Mouse (Mus musculus) R1 (cell line): ENCODE data around the gene Tbcc.
A peak's percentile ranks its signal among the peaks of the same experiment; 100 is the strongest.

ENCODE experiments used
- DNase-seq: peaks from one replicate; pipeline ENCODE4 v3.0.0-alpha.2; 2018; ENCODE audit warnings: low read depth, low spot score

Tbcc gene

GRCm38 (mm10) chr17:46903876-46904490 lies 13.5 kb downstream of the Tbcc start:
- DNase-seq: peak; percentile 93

DNA sequence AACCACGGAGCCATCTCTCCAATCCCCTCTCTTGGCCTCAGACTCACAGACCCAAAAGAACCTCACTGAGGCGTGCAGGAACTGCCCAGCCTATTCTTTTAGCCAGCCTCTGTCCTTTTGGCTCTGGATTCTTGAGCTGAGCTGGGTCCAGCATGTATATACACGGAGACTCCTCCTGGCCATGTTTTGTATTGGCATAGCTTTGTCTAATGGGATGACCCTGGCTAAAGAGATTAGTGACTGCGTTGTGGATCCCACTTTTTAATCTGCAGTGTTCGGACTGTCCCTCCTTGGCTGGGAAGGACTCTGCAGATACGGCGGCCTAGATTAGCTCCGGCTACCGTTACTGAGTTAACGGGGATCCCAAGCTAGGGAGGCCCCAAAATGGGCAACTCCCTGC lies 19.7 kb downstream of the Tbcc start, which contains the start of gene Prph2:
TSS of gene Prph2 (plus strand) at position 274 of the 400 bp plus-strand sequence.
- no peak for DNase-seq

DNA sequence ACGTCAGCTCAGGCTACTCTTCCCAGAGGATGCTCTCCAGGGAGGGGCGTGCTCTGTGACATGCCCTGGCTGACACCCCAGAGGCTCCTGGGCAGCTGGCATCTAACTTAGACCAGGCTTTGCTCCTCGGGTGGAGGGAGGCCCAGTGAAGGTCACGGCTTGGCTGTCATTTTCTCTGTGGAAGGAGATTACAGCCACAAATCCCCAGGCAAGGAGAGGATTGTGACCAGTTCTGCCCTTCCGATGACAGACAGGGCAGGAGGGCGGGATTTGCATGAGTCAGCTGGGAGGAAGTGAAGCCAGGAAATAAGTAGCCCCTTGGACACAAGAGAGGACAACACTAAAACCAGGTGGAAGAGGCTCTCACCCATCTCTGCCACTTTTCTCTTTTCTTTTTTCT lies 21.8 kb downstream of the Tbcc start:
- no peak for DNase-seq

- no peak for DNase-seq
These were observed 24.6 kb downstream of the Tbcc start for GRCm38 (mm10) chr17:46915129-46915528.

DNA sequence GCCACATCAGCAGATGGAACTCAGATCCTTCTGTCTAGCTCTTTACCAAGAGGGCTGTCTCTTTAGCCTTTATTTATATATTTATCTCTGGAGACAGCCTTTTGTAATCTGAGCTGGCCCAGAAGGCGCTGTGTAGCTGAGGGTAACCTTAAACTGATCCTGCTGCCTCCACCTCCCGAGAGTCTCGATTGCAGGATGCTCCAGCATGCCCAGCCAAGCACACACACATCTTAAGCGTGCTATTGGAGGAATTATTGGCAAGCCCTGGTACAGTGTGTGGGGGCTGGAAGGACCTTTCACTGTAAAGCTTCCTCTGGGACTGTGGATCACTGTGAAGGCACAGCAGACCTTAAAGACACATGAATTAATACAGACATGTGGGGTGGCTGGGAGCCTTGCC lies 28.5 kb downstream of the Tbcc start:
- no peak for DNase-seq

DNA sequence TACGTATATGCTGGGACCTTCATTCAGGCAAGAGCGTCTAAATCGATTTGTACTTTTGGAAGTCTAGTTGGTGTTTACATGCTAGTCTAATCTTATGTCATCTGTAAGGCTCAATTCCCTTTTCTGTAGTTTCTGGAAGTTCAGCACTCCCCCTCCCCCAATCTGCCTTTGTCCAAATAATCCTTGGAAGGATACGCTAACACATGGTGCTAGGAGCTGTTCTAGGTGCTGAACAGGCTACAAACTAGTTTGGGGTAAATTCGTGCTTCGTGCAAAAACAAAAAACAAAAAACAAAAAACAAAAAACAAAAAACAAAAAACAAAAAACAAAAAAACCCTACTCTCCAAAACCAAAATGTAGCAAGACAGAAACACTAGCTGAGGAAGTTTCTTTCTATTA lies 30.4 kb downstream of the Tbcc start:
- DNase-seq: peak; percentile 72

DNA sequence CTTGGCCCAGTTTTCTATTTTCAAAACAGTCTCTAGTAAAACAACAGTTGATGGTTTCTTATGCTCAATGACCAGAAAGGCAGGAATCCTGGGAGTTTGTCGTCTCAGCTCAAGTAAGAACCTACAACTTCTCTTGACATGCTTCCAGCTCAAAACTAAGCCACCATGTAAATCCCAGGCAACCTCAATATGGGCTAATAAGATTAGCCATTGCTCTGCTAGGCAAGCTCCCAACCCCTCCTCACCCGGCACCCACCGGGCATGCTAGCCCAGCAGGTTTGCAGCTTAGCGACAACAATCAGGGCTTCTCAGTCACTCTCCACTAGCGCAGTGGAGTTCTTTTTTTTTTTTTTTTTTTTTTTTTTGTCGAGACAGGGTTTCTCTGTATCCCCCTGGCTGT lies 35.7 kb downstream of the Tbcc start:
- DNase-seq: no peak

GRCm38 (mm10) chr17:46926941-46927340 lies 36.5 kb downstream of the Tbcc start:
- peak; percentile 94 for DNase-seq

- DNase-seq: no peak
These were observed 37.3 kb downstream of the Tbcc start for GRCm38 (mm10) chr17:46927781-46928180.

DNA sequence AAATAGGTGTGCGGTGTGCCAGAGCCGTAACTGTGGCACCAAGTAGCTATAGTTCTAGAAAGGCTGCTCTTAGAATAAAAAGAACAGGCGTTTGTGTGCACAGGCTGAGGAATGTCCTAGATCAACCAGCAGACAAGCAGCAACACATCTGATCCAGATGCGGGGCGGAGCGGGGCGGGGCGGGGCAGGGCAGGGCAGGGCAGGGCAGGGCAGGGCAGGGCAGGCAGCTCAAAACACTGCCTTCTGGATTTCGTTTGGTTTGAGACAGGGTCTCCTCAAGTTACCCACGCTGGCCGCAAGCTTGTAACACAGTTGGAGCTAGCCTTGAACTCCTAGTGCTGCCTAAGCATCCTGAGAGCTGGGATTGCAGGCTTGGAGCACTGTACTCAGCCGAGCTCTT lies 38.8 kb downstream of the Tbcc start:
- DNase-seq: peak; percentile 83

- no peak for DNase-seq
These were observed 39.4 kb downstream of the Tbcc start for GRCm38 (mm10) chr17:46929897-46930296.

- DNase-seq: no peak
These were observed 42.5 kb downstream of the Tbcc start for GRCm38 (mm10) chr17:46932961-46933360.

DNA sequence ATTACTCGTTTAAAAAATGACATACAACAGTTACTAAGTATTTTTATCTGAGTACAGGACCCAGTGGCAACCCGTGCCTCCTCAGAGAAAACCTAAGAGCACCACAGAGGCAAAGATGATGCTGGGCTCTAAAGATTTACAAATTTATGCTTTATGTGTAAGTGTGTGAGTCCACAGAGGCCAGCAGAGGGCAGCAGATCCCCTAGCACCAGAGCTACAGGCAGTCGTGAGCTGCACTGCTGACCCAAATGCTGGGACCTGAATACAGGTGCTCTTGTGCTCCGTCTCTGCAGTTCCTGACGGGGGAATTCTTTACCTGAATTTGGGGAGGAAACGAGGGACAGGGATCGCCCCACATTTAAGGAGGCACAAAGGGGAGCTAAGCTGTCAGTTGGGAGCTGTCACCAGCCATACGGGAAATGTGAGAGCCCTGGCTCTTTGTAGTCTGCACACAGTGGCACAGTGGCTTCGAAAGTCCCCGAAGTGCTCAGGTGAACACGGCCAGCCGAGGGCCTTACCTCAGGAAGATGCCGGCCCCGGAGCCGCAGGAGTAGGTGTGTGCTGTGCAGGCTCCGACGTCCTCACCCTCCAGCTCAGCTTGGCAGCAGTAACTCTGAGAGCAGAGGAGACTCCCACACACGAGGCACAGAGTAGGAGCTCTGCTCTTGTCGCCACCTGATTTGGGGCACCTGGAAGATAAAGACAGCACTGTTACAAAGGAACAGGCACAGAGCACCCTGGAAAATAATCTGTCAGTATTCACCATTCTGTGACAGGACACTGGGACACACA lies 43.3 kb downstream of the Tbcc start:
- peak; percentile 82 for DNase-seq

- peak; percentile 72 for DNase-seq
These were observed 50.0 kb downstream of the Tbcc start for GRCm38 (mm10) chr17:46940461-46940860.
